Mouse (Mus musculus) spleen, adult 2 months (tissue): ENCODE results near the gene Npr2. TPM values are rescaled to one million over a fixed set of nuclear protein-coding genes. Genes with fewer than 3 reads are reported as not detected.

Experiments
- DNase-seq, 2 experiments: peaks; one replicate each; pipeline versions ENCODE4 v3.0.0 to v3.0.0-alpha.2; 2012 to 2021; ENCODE audit warnings: low spot score in 2 of 2, low read depth in 1 of 2
- H3K27ac ChIP-seq: fragments of 200-500 bp; 2 replicates; pipeline ENCODE4 v1.5.1; 2012; ENCODE audit warnings: low read length, inconsistent platforms; ENCODE audit not compliant: insufficient read depth
- H3K27me3 ChIP-seq: fragments of 200-500 bp; 2 replicates; pipeline ENCODE4 v1.6.1; 2012; ENCODE audit warnings: mild to moderate bottlenecking, moderate library complexity, low read length, inconsistent platforms; ENCODE audit not compliant: control insufficient read depth, insufficient read depth
- H3K36me3 ChIP-seq: fragments of 200-500 bp; 2 replicates; pipeline ENCODE4 v1.6.1; 2012; ENCODE audit warnings: mild to moderate bottlenecking, low read length, inconsistent platforms; ENCODE audit not compliant: control insufficient read depth, insufficient read depth
- H3K4me1 ChIP-seq: fragments of 200-500 bp; 2 replicates; pipeline ENCODE4 v1.6.1; 2011; ENCODE audit warnings: inconsistent platforms; ENCODE audit not compliant: control insufficient read depth, insufficient read depth, insufficient read length
- H3K4me3 ChIP-seq: fragments of 200-500 bp; 2 replicates; pipeline ENCODE4 v1.5.1; 2011; ENCODE audit warnings: mild to moderate bottlenecking, inconsistent platforms; ENCODE audit not compliant: insufficient read depth, insufficient read length; ENCODE audit errors: extremely low read depth
- CTCF ChIP-seq: fragments of 200-500 bp; IDR thresholded peaks from 2 replicates; pipeline ENCODE4 v1.5.1; 2011; ENCODE audit warnings: mild to moderate bottlenecking, inconsistent platforms; ENCODE audit not compliant: insufficient read depth, insufficient read length, insufficient replicate concordance; ENCODE audit errors: extremely low read depth
- POLR2A ChIP-seq: fragments of 200-500 bp; IDR thresholded peaks from 2 replicates; pipeline ENCODE4 v1.6.1; 2011; ENCODE audit warnings: low read depth, low read length, inconsistent platforms
- WGBS: fragments of 180-500 bp; shearing (Covaris S2); methylation state at CpG from one replicate; pipeline ENCODE4 v1.1.7; 2018; 5-methylcytosine and 5-hydroxymethylcytosine counted together
- polyA plus RNA-seq: library from polyadenylated mRNA; depleted of rRNA; stranded (reverse); fragments of >200 nt; gene quantifications from 2 replicates; pipeline ENCODE4 v1.2.3, GENCODE M21; 2012

The Npr2 gene
- polyA plus RNA-seq, 1 experiment, result 13.6 TPM

DNA sequence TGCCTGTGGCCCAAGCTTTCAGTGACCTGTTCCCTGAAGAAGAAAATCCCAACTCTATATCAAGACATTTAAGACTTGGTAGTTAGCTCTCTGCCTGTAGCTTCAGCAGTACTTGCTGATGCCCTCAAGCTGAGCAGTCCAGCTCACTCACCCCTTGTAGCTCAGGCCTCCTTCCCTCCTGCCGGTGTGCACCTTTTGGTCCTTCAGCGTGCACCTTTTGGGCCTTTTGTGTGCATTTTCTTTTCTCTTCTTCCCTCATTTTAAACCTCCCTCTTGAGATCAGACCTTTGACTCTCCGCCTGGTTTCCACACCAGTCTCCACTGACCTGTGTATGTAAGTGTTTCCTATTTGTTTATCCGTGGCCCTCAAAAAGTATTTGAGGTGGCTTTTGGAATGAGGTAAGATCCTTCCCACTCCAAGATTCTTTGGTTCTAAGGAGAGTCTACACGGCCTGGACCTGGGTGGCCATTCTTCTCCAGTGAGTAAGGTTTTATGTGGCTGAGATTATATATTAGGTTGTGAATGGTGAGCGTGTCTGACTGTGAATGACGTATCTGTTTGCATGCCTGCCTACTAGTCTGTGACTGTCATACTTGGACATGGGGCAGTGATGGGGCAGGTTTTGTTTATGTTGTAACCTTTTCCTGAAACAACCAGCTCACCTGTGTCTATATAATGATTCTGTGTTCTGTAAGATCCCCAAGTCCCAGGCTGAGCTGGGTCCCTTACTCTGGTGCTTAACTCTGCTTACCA, 3.1 kb downstream of the Npr2 start:
- H3K4me3 ChIP-seq, result no peak overlapping the region
- 94% methylated on average over 7 of the region's 7 CpGs for WGBS
- no peak for DNase-seq

GRCm38 (mm10) chr4:43636751-43637150, 5.0 kb downstream of the Npr2 start:
- H3K4me3 ChIP-seq, result no peak overlapping the region
- no peaks in the 10 kb centered on the region; the same call in 1 of the 2 replicates for H3K27me3 ChIP-seq
- H3K36me3 ChIP-seq, result no peaks in the 10 kb centered on the region
- no peaks in the 10 kb centered on the region; the same call in 1 of the 2 replicates for H3K4me1 ChIP-seq
- WGBS, result 82% methylated on average over 6 of the region's 6 CpGs
- TF ChIP-seq POLR2A, result no peak
- no peak for TF ChIP-seq CTCF
- no peak overlapping the region for H3K27ac ChIP-seq
- peak in 1 of 2 experiments; percentile 0 for DNase-seq

More for the DNA sequence above, 3.1 kb downstream of the Npr2 start:
- H3K36me3 ChIP-seq, result no peaks in the 10 kb centered on the region
- TF ChIP-seq POLR2A (no peak), CTCF (no peak)
- H3K27ac ChIP-seq, result no peak overlapping the region
- H3K27me3 ChIP-seq, result peaks cover 7% of the 10 kb centered on the region
- no peaks in the 10 kb centered on the region; the same call in 1 of the 2 replicates for H3K4me1 ChIP-seq

DNA sequence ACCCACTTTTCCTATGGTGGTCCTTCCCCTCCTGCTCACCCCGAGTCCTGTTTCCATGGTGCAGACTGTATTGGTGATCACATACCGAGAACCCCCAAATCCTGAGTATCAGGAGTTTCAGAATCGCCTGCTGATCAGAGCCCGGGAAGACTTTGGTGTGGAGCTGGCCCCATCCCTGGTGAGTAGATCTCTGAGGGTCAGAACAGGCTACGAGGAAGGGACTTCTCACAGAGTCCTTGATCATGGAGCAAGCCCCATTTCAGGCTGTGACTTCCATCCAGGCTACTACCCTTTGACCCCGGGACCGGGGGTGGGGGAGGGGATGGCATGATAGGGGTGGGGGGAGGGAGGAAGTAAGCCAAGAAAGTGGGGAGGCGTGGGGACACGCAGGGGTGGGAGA, 8.3 kb downstream of the Npr2 start:
- 89% methylated on average over 9 of the region's 9 CpGs for WGBS
- no peak for TF ChIP-seq POLR2A
- no peak for TF ChIP-seq CTCF
- H3K27me3 ChIP-seq, result no peaks in the 10 kb centered on the region
- H3K36me3 ChIP-seq, result no peaks in the 10 kb centered on the region
- H3K27ac ChIP-seq, result no peak overlapping the region
- peak in 1 of 2 experiments; percentile 0 for DNase-seq
- H3K4me3 ChIP-seq, result no peak overlapping the region
- H3K4me1 ChIP-seq, result no peaks in the 10 kb centered on the region

GRCm38 (mm10) chr4:43640491-43640890, 8.8 kb downstream of the Npr2 start:
- no peaks in the 10 kb centered on the region for H3K27me3 ChIP-seq
- 87% methylated on average over 6 of the region's 6 CpGs for WGBS
- H3K36me3 ChIP-seq, result no peaks in the 10 kb centered on the region
- no peak overlapping the region for H3K4me3 ChIP-seq
- peak in 1 of 2 experiments; percentile 1 for DNase-seq
- no peaks in the 10 kb centered on the region for H3K4me1 ChIP-seq
- TF ChIP-seq CTCF (no peak), POLR2A (no peak)
- no peak overlapping the region for H3K27ac ChIP-seq

DNA sequence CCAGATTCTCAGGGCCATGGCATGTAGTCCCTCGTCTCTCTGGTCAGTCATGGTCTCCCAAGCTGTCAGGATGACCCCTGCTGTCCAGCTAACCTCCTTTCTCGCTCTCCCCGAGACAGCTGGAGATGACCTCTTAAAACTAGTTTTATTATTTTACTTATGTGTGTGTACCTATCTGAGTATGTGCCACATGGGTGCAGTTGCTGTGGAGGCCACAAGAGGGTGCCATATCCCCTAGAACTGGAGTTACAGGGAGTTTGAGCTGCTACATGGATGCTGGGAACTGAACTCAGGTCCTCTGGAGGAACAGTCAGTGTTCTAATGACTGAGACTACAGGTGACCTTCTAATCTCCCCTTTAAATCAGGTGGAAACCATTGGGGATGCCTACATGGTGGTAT, 18.0 kb downstream of the Npr2 start:
- Histone ChIP-seq H3K27ac (no peak overlapping the region), H3K4me3 (no peak overlapping the region), H3K36me3 (no peaks in the 10 kb centered on the region), H3K27me3 (no peaks in the 10 kb centered on the region), H3K4me1 (no peaks in the 10 kb centered on the region)
- DNase-seq, result no peak
- 96% methylated on average over 3 of the region's 3 CpGs for WGBS
- no peak for TF ChIP-seq CTCF
- no peak for TF ChIP-seq POLR2A

- DNase-seq, result no peak
- H3K4me3 ChIP-seq, result no peak overlapping the region
- 84% methylated on average over 4 of the region's 4 CpGs for WGBS
- TF ChIP-seq POLR2A (no peak), CTCF (no peak)
- H3K27me3 ChIP-seq, result no peaks in the 10 kb centered on the region
- peaks cover 4% of the 10 kb centered on the region; the same call in 1 of the 2 replicates for H3K4me1 ChIP-seq
- no peak overlapping the region for H3K27ac ChIP-seq
- no peaks in the 10 kb centered on the region for H3K36me3 ChIP-seq
These were observed 21.0 kb downstream of the Npr2 start for GRCm38 (mm10) chr4:43652726-43653125.
